ENCODE assay signal across 26 mouse cellular contexts in genomic region chr1:136960428-136961012, GRCm38 (mm10). TPM values are rescaled to one million over a fixed set of nuclear protein-coding genes. Genes with fewer than 3 reads are reported as not detected.
DNase-seq lines count a peak whose midpoint lies in the region; ATAC-seq and TF ChIP-seq lines count a peak whose summit lies in the region.
"Had no signal": no experiment of that assay in that cellular context is flagged by ENCODE, and none has a peak within 500 bp of the region (broad histone marks: within the 10 kb centered on the region; RNA-seq: fewer than 3 reads in every experiment).

Gene Nr5a2, minus strand, starts transcription at chr1:136960448.

- TF ChIP-seq EP300 in ES-Bruce4 (IDR thresholded peaks at IDR 0.05; ENCODE audit: insufficient read depth, low read depth, low read length) (no peak), MEL (IDR thresholded peaks at IDR 0.05; ENCODE audit: low read depth in 1 of 2, low read length in 2 of 2) (peak; percentile 17 to 37; a peak in 2 of 4 replicates)
- no peak; the same call in 1 of the 2 replicates for TF ChIP-seq EP300 in liver, postnatal 0 days (IDR thresholded peaks at IDR 0.05; ENCODE audit: low read depth)

- H3K4me1 ChIP-seq in ES-Bruce4 (ENCODE audit: control insufficient read depth, insufficient read depth, low read length), result no peaks in the 10 kb centered on the region
- no peaks in the 10 kb centered on the region for H3K4me1 ChIP-seq in MEL (ENCODE audit: control insufficient read depth in 1 of 2, insufficient read depth in 2 of 2, low read length in 2 of 2)
- no peaks in the 10 kb centered on the region for H3K4me1 ChIP-seq in liver, embryonic 11.5 days (replicated peaks; ENCODE audit: control insufficient read depth, insufficient read depth, low read length)
- H3K4me1 ChIP-seq in liver, postnatal 0 days (ENCODE audit: insufficient read depth), result peaks cover under 1% of the 10 kb centered on the region; the same call in 1 of the 2 replicates
- H3K4me1 ChIP-seq in forebrain, embryonic 12.5 days, result peaks cover 9% of the 10 kb centered on the region

- no peak within 1 kb of the TSS for H3K4me3 ChIP-seq in ES-Bruce4 (ENCODE audit: low read depth, low read length)
- H3K4me3 ChIP-seq in MEL (ENCODE audit: control insufficient read depth in 1 of 2, insufficient read depth in 1 of 2, low read depth in 2 of 2, low read length in 2 of 2), result no peak within 1 kb of the TSS
- peak within 1 kb of the TSS; percentile 7 for H3K4me3 ChIP-seq in liver, embryonic 11.5 days (ENCODE audit: low read depth, low read length)
- peak within 1 kb of the TSS; percentile 38 for H3K4me3 ChIP-seq in liver, postnatal 0 days (ENCODE audit: low read depth, low read length)
- H3K4me3 ChIP-seq in forebrain, embryonic 12.5 days (replicated peaks), result no peak within 1 kb of the TSS
- H3K4me3 ChIP-seq in gastrocnemius, adult 2 months, result no peak within 1 kb of the TSS
- H3K4me3 ChIP-seq: embryonic facial prominence, embryonic 15.5 days; hindbrain, embryonic 12.5 days; midbrain, embryonic 12.5 days had no signal

- H3K27me3 ChIP-seq in ES-Bruce4 (ENCODE audit: control insufficient read depth, insufficient read depth, low read length, poor library complexity, severe bottlenecking) (no peaks in the 10 kb centered on the region), MEL (ENCODE audit: control insufficient read depth in 1 of 2, insufficient read depth in 2 of 2, low read length in 2 of 2) (no peaks in the 10 kb centered on the region)
- H3K27me3 ChIP-seq in liver, embryonic 11.5 days (replicated peaks; ENCODE audit: control insufficient read depth, insufficient read depth, low read length), result peaks cover 26% of the 10 kb centered on the region
- 0 out of 2 replicates have a peak, but pooled peaks cover 8% of the 10 kb centered on the region for H3K27me3 ChIP-seq in liver, postnatal 0 days (ENCODE audit: insufficient read depth, low read length)
- peaks cover 52% of the 10 kb centered on the region for H3K27me3 ChIP-seq in forebrain, embryonic 12.5 days
- H3K27me3 ChIP-seq: CH12.LX had no signal

- no peak for TF ChIP-seq RAD21 in MEL (IDR thresholded peaks at IDR 0.05; ENCODE audit: low read depth, low read length)

- H3K4me2 ChIP-seq in liver, embryonic 11.5 days, result peak within 1 kb of the TSS; percentile 15
- peak within 1 kb of the TSS; percentile 66 for H3K4me2 ChIP-seq in liver, postnatal 0 days (ENCODE audit: low read depth, low read length)
- H3K4me2 ChIP-seq in forebrain, embryonic 12.5 days, result no peak within 1 kb of the TSS
- H3K4me2 ChIP-seq: embryonic facial prominence, embryonic 15.5 days had no signal

- no peak for DNase-seq in MEL (ENCODE audit: low read depth, low spot score)
- no peak for DNase-seq in liver, embryonic 11.5 days (ENCODE audit: low spot score)
- DNase-seq in liver, postnatal 0 days, result no peak
- no peak for DNase-seq in cerebellum, adult 11-12 months
- no peak for DNase-seq in gastrocnemius, adult 2 months
- DNase-seq: adrenal gland, postnatal 14 days; B cell, adult 2 months; cerebellum, adult 8-10 months; kidney, postnatal 4 days; lung, adult 2 months; lung, postnatal 14 days; spleen, adult 18-20 months; thymus, adult 18-20 months; thymus, postnatal 36 days had no signal

- TF ChIP-seq CTCF in ES-Bruce4 (IDR thresholded peaks at IDR 0.05; ENCODE audit: low read depth, low read length) (no peak), MEL (IDR thresholded peaks at IDR 0.05 in 2 of 3, conservative IDR thresholded peaks at IDR 0.05 in 1 of 3; ENCODE audit: control insufficient read depth in 1 of 3, insufficient read depth in 1 of 3, low read depth in 2 of 3, low read length in 3 of 3, poor library complexity in 1 of 3, severe bottlenecking in 1 of 3) (no peak)
- TF ChIP-seq CTCF in liver, postnatal 0 days (IDR thresholded peaks at IDR 0.05; ENCODE audit: low read depth), result no peak
- TF ChIP-seq CTCF in gastrocnemius, adult 2 months (IDR thresholded peaks at IDR 0.05), result no peak

- ATAC-seq in liver, embryonic 11.5 days (replicated peaks; ENCODE audit: low FRiP score), result peak; percentile 60
- peak; percentile 89 for ATAC-seq in liver, postnatal 0 days
- ATAC-seq in forebrain, embryonic 12.5 days (ENCODE audit: low FRiP score), result no peak

- H3K36me3 ChIP-seq in ES-Bruce4 (ENCODE audit: control insufficient read depth, insufficient read depth, low read length, poor library complexity, severe bottlenecking), result no peaks in the 10 kb centered on the region
- H3K36me3 ChIP-seq in MEL (ENCODE audit: control insufficient read depth in 1 of 2, insufficient read depth in 2 of 2, low read length in 2 of 2), result no peaks in the 10 kb centered on the region
- H3K36me3 ChIP-seq in liver, embryonic 11.5 days (ENCODE audit: control insufficient read depth, insufficient read depth, low read length), result no peaks in the 10 kb centered on the region
- no peaks in the 10 kb centered on the region for H3K36me3 ChIP-seq in liver, postnatal 0 days (replicated peaks; ENCODE audit: insufficient read depth, low read length)
- H3K36me3 ChIP-seq in forebrain, embryonic 12.5 days (replicated peaks), result no peaks in the 10 kb centered on the region
- H3K36me3 ChIP-seq: embryonic facial prominence, embryonic 15.5 days; forebrain, embryonic 10.5 days; hindbrain, embryonic 12.5 days; midbrain, embryonic 12.5 days had no signal

- H3K9me3 ChIP-seq in ES-Bruce4 (replicated peaks; ENCODE audit: control insufficient read depth, insufficient read depth, low read length, poor library complexity, severe bottlenecking) (no peaks in the 10 kb centered on the region), MEL (replicated peaks; ENCODE audit: insufficient read depth, low read length) (no peaks in the 10 kb centered on the region)
- no peaks in the 10 kb centered on the region for H3K9me3 ChIP-seq in liver, embryonic 11.5 days (ENCODE audit: control insufficient read depth, low read length)
- no peaks in the 10 kb centered on the region for H3K9me3 ChIP-seq in liver, postnatal 0 days (ENCODE audit: low read length)
- no peaks in the 10 kb centered on the region for H3K9me3 ChIP-seq in forebrain, embryonic 12.5 days
- H3K9me3 ChIP-seq: embryonic facial prominence, embryonic 15.5 days; forebrain, embryonic 10.5 days; hindbrain, embryonic 12.5 days; midbrain, embryonic 12.5 days had no signal

- 26% methylated on average over 4 of the region's 4 CpGs for WGBS in liver, embryonic 11.5 days
- 33% methylated on average over 4 of the region's 4 CpGs for WGBS in liver, postnatal 0 days (ENCODE audit: insufficient replicate concordance)
- 71% methylated on average over 4 of the region's 4 CpGs for WGBS in forebrain, embryonic 12.5 days

- H3K27ac ChIP-seq in ES-Bruce4 (ENCODE audit: insufficient read depth, low read length) (no peak within 1 kb of the TSS), MEL (ENCODE audit: control insufficient read depth, low read depth, low read length) (no peak within 1 kb of the TSS)
- H3K27ac ChIP-seq in liver, embryonic 11.5 days (ENCODE audit: low read depth, low read length), result no peak within 1 kb of the TSS
- peak within 1 kb of the TSS; percentile 82 for H3K27ac ChIP-seq in liver, postnatal 0 days (ENCODE audit: low read depth)
- H3K27ac ChIP-seq in forebrain, embryonic 12.5 days, result no peak within 1 kb of the TSS
- no peak within 1 kb of the TSS for H3K27ac ChIP-seq in gastrocnemius, adult 2 months
- H3K27ac ChIP-seq: embryonic facial prominence, embryonic 15.5 days; forebrain, embryonic 10.5 days; hindbrain, embryonic 12.5 days; midbrain, embryonic 12.5 days had no signal

- no peak within 1 kb of the TSS for H3K9ac ChIP-seq in ES-Bruce4 (ENCODE audit: low read depth, poor library complexity, severe bottlenecking)
- no peak within 1 kb of the TSS for H3K9ac ChIP-seq in MEL (ENCODE audit: control insufficient read depth, low read depth, low read length, poor library complexity, severe bottlenecking)
- H3K9ac ChIP-seq in liver, embryonic 11.5 days (ENCODE audit: low read depth, low read length), result 0 out of 2 replicates have a peak within 1 kb of the TSS, but pooled peaks have one; percentile 2
- peak within 1 kb of the TSS; percentile 55 for H3K9ac ChIP-seq in liver, postnatal 0 days (replicated peaks)
- H3K9ac ChIP-seq in forebrain, embryonic 12.5 days, result no peak within 1 kb of the TSS
- H3K9ac ChIP-seq: embryonic facial prominence, embryonic 15.5 days; hindbrain, embryonic 12.5 days; midbrain, embryonic 12.5 days had no signal

- TF ChIP-seq POLR2A in ES-Bruce4 (IDR thresholded peaks at IDR 0.05; ENCODE audit: insufficient read depth, low read length) (no peak), MEL (IDR thresholded peaks at IDR 0.05; ENCODE audit: control insufficient read depth in 1 of 2, insufficient read depth in 1 of 2, low read depth in 1 of 2, low read length in 2 of 2, poor library complexity in 1 of 2) (no peak)

- no peaks in the 10 kb centered on the region for H3K79me2 ChIP-seq in MEL (ENCODE audit: control insufficient read depth, insufficient read depth, low read length, poor library complexity)

- intact Hi-C loops in gastrocnemius, adult 2 months (cut with DNase I), result no loop called here

TF ChIP-seq in MEL, 35 proteins besides CTCF, POLR2A, EP300 and RAD21 (continues in another document):
- TF ChIP-seq MEF2A (IDR thresholded peaks at IDR 0.05; ENCODE audit: extremely low read depth, insufficient replicate concordance, low read depth, low read length, poor library complexity, severe bottlenecking) (no peak), TBP (IDR thresholded peaks at IDR 0.05; ENCODE audit: low read depth, low read length) (no peak), CHD2 (IDR thresholded peaks at IDR 0.05; ENCODE audit: low read length) (no peak), E2F4 (IDR thresholded peaks at IDR 0.05; ENCODE audit: borderline replicate concordance, low read depth, low read length) (no peak), ZMIZ1 (IDR thresholded peaks at IDR 0.05; ENCODE audit: low read depth, low read length) (no peak), POLR2AphosphoS2 (IDR thresholded peaks at IDR 0.05; ENCODE audit: low read length) (no peak), POLR2AphosphoS5 (IDR thresholded peaks at IDR 0.05; ENCODE audit: borderline replicate concordance, low read depth, low read length) (no peak), USF2 (IDR thresholded peaks at IDR 0.05; ENCODE audit: borderline replicate concordance in 1 of 2, insufficient read depth in 1 of 2, low read depth in 1 of 2, low read length in 2 of 2) (peak in 1 of 2 experiments; percentile 71; a peak in 2 of 4 replicates), MAFK (IDR thresholded peaks at IDR 0.05; ENCODE audit: borderline replicate concordance, low read depth, low read length) (no peak), MAZ (IDR thresholded peaks at IDR 0.05; ENCODE audit: low read depth, low read length) (no peak)

RNA-seq across cellular contexts. Expression of gene Nr5a2, which starts in this region (rescaled TPM):
- 32.7 and 33.9 TPM in 2 replicates for polyA plus RNA-seq in ES-Bruce4 (2011; ENCODE audit: insufficient read depth, insufficient read length, low read depth, missing spikeins)
- 0.23 and 0.39 TPM in 2 replicates for total RNA-seq in MEL (2012; rRNA removed)
- under 1 TPM in 1 of 2 experiments, not detected in 1; 0.03 TPM for polyA plus RNA-seq in MEL (2012; ENCODE audit: insufficient read depth in 1 of 2, insufficient read length in 2 of 2, low read depth in 1 of 2, low replicate concordance in 2 of 2, missing spikeins in 1 of 2)
- polyA plus RNA-seq in liver, embryonic 11.5 days (2014; fragmentation: Nextera tagmentation; extraction: Ambion mirVana), result 4.9 and 5.3 TPM in 2 replicates
- 3.1 and 3.2 TPM in 2 replicates for polyA plus RNA-seq in liver, postnatal 0 days (2015; fragmentation: Nextera tagmentation; extraction: Ambion mirVana)
- polyA plus RNA-seq in forebrain, embryonic 12.5 days (2016; fragmentation: Nextera tagmentation; extraction: Ambion mirVana), result 0.64 and 0.77 TPM in 2 replicates
- under 1 TPM; 0.11 to 0.26 TPM for total RNA-seq in gastrocnemius, adult 2 months (2021)
- total RNA-seq: common myeloid progenitor, adult 5-6 weeks; layer of hippocampus, postnatal 14 days; megakaryocyte progenitor cell, adult 5-6 weeks; monocyte, adult 5-6 weeks; neutrophil, adult 5-6 weeks had no signal

Comparison
In these comparisons a context has a peak if more than half of its experiments do, and no peak if none do; other contexts are left out.
1. H3K4me3 ChIP-seq: peak in liver, embryonic 11.5 days (single experiment) and liver, postnatal 0 days (single experiment); none in ES-Bruce4 (single experiment), MEL (0 of 2), forebrain, embryonic 12.5 days (single experiment) and gastrocnemius, adult 2 months (single experiment).
2. H3K9ac ChIP-seq: peak in liver, embryonic 11.5 days (single experiment) and liver, postnatal 0 days (single experiment); none in ES-Bruce4 (single experiment), MEL (single experiment) and forebrain, embryonic 12.5 days (single experiment).